Mouse (Mus musculus): ENCODE results near the gene Gm20388.

The Gm20388 gene

DNA sequence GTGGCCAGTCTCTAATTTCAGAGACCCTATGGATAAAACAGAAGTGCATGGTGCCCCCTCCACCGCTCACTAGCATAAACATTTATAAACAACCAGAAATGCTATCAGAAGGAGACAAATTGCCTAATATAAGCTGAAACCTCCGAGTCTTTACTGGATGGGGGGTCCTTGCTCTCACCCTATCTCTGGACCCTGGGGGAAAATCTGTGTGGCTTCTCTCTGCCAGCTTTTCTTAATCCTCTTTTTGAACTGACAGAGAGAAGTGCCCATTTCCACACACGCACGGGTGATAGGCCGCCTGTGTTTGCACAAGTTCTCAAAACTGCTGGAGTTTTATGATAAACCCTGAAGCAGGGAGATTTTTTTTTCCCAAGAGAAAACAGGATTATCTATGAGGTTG, 3744.1 kb downstream of the Gm20388 start:
- no peak for DNase-seq (ENCODE audit: low spot score)

DNA sequence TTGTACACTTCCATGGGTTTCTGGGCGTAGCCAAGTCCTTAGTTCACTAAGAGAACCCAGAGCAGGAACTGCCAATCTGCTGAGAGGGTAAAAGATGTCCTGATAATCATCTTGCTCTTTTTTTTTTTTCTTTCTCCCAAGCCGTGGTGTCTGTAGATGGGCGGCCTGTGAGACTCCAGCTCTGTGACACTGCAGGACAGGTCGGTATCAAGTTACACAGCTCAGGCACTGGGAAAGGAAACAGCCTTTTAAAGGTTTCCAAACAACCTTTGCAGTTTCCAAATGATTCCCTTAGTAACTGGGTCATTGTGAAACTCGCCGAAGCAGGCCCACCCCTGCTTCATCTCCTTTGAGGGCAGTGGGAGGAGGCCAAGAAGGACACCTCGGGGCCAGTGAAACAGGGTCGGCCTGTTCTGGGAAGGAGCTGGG, 3744.7 kb downstream of the Gm20388 start:
- DNase-seq (ENCODE audit: low spot score): peak; percentile 29

DNA sequence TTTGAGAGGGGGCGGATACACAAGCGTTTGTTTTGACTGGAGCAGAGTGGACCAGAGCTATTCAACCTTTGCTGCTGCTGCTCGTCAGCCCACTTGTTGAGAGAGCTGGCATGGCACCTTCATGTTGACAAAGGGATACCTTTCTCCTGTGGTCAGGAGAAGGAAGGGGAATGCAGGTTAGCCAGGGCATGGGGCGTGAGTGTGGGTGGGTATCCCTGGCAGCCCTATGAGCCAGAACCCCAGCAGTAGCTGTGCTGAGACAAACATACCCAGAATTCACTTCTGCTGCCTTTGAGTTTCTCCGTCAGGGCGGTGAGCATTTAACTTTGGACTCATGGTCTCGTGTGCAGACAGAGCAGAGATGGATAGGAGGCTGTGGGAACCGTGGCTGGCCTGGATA, 3747.2 kb downstream of the Gm20388 start:
- DNase-seq (ENCODE audit: low spot score): no peak

DNA sequence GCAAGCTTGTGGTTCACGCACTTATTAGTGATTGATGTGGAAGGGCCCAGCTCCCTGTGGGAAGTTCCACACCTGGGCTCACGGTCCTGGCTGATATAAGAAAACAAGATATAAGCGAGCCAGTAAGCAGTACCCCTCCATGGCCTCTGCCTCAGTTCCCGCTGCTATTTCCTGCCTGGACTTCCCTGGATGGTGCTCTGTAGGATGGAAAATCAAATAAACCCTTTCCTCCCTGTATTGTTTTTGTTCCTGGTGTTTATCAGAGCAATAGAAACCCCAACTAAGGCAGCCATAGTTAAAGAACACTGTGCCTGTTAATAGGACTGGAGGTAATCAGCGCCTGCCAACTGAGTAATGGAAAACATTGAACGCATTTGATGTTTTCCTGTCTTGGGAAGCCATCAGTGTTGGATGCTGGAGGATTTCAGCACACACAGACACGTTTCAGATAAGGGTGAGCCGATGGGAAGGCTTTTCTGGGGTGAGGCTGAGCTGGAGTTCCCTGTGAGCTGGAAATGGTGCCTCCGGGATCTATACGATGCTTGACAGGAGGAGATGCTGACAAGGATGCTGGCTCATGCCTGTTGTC, 3748.9 kb downstream of the Gm20388 start:
- no peak for DNase-seq (ENCODE audit: low spot score)

DNA sequence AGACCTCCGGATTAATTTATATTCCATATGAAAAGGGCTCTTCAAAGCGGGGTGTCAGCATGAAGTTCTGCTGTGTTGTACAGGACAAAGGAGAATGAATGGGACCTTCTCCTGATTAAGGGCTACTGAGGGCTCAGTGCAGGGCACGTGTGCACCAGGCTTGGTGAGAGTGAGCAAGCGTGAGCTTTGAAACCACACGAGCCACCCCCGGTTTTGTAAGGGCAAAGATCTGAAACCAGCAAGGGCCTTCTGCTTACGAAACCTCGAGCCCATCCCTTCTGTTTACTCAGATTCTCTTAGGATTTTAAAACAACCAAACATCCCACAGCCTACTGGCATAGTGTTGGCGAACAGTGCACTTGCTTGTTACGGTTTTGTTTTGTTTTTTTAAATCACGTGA, 3750.9 kb downstream of the Gm20388 start:
- no peak for DNase-seq (ENCODE audit: low spot score)

DNA sequence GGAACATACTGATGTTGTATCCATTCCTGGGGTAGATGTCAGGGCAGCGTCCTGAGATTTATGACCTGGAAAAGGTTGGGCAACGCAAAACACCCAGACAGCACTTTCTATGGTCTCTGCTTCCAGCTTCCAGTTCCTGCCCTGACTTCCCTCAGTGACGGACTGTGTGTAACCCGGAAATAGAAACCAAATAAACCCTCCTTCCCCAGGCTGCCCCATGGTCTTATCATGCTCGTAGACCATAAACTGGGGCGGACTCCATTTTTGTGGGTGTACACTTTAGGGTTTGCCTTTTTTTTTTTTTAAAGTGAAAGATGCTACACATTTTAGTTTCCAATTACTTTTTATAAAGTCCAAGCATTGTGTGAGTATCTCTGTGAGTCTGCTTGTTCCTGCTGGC, 3754.9 kb downstream of the Gm20388 start:
- DNase-seq (ENCODE audit: low spot score): no peak

DNA sequence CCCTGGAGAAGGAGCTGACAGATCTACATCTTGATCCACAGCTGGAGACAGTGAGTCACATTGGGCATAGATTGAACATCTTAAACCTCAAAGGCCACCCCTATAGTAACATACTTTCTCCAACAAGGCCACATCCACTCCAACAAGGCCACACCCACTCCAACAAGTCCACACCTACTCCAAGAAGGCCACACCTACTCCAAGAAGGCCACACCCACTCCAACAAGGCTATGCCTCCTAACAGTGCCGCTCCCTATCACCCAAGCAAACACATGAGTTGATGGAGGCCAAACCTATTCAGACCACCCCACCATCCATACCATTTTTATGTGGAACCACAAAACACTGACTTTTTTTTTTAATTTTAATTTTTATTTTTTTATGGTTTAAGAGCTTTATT, 3756.2 kb downstream of the Gm20388 start:
- DNase-seq (ENCODE audit: low spot score): no peak

DNA sequence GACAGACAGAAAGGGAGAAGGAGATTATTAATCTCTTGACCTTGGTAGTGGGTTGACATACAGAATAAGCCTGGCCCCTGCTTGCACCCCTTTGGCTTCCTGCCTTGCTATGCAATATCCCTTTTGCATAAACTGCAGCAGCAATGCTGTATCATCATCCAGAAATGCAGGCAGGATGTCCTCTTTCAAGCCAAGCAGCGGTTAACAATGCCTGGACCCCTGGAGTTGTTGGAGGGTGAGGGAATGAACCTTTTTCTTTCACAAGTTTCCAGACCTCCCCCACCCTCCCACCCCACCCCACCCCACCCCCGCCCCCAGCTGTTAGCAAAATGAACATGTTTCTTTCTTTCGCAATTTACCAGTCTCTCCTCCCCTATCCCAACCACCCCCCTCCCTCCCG, 3758.0 kb downstream of the Gm20388 start:
- DNase-seq (ENCODE audit: low spot score): no peak

DNA sequence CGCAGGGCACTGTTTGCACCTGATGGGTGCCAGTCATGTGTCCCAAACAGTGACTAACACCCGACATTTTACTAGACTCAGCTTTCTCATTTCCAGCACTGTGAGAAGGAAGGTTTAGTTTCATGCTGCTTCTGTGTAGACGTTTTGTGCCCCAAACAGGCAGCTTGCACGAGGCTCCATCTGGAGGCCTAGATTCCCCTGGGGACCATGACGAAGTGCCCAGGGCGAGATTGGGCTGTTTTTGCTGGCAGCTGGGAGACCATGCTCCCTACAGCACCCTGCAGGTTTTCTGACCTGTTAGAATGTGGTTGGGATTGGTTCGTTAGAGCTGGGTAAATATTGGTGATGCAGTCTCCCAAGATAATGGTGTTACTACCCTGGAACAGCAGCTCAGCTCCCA, 3760.1 kb downstream of the Gm20388 start:
- no peak for DNase-seq (ENCODE audit: low spot score)

DNA sequence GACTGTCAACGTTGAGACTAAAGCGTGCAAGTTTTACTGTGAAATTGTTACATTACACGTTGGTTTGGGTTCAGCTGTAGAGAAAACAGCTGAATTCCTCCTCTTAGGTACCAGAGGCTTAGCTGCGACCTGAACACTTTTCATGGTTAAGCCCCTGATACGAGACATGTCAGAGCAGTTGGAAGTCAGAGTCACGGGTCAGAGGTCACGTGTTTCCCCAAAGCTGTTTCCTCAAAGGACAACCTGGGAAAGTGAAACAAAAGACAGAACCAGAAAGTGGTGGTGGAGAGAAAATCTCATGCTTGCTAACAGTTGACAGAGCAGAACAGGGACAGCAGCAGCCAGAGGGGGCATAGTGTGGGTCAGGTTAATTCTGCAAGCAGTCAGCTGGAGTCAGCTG, 3760.8 kb downstream of the Gm20388 start:
- no peak for DNase-seq (ENCODE audit: low spot score)

DNA sequence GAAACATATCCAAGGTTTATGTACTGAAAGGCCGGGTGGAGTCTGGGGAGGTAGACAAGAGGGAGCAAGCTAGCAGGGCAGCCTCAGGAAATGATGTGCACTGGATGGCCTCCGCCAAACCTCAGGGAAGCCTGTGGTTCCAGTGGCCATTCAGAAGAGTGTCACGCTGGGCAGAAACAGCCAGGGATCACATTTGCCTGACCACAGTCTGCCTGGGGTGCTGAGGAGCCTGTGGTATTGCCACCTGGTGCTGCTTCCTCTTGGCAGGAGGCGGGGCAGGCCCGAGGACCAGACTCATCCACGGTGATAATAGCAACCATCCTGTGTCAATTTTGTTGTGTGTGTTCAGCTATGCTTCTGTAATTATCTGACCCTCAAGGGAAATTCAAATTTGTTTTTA, 3762.0 kb downstream of the Gm20388 start:
- no peak for DNase-seq (ENCODE audit: low spot score)

DNA sequence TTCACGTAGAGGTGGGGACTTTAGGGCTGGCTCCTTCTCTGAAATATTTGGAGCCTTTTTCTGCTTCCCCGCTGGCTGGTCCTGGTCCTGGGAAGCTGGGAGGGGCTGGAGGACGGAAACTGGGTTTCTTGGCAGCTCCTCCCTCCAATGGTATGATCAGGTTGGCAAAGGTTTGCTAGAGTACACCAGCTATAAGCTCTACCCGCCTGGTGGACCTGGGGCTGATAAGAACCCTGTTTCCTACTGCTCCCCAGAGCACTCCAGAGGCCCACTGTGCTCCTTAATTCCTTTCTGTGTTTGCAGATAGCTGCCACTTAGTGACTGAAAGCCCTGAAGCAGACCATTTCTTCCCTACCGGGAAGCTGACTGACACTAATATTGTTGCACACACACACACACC, 3765.0 kb downstream of the Gm20388 start:
- no peak for DNase-seq (ENCODE audit: low spot score)

DNA sequence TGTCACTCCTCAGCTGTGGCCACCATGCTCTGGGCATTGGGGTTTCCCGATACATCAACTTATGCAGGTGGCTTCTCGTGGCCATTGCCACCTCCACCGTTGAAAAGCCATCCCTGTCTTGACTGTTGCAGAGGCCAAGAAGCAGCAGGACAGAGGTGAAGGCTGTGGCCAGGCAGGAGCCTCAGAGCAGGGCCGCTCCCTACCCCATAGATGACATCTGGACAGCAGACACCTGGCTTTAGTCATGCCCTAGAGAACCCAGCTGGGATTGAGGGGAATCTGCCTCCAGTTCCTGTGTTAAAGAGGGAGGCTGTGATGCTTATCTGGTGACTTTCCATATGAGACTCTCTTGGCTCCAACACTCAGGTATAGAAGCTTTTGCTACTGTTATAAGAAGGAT, 3767.7 kb downstream of the Gm20388 start:
- DNase-seq (ENCODE audit: low spot score): no peak

DNA sequence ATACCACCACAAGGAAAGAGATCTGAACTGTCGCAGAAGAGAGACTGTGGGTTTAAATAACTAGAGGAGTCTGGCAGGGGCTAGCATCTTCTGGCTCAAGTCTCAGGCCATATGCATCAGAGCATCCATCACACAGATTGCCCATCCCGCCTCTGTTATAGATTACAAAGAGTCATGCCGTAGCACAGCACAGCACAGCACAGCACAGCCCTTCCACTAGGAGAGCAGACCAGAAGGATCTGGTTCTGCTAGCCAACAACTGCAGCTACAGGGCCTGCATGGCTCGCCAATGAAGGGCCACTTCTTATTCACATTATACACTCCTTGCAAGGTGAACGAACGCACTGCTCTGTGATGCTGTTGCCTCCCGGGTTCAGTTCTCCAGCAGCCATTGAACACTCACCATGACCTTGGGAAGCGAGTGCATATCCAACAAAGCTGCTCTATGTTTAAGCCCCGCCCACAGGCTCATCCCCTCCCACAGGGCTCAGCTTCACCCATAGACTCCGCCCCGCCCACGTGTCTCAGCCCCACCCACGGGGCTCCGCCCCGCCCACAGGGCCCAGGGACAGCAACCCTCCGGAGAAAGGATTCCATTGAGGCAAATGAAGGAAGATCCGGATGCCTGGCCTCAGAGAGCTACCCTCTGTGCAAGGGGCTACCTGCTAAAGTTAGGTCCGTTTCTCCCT, 3771.6 kb downstream of the Gm20388 start:
- peak; percentile 60 for DNase-seq (ENCODE audit: low spot score)

DNA sequence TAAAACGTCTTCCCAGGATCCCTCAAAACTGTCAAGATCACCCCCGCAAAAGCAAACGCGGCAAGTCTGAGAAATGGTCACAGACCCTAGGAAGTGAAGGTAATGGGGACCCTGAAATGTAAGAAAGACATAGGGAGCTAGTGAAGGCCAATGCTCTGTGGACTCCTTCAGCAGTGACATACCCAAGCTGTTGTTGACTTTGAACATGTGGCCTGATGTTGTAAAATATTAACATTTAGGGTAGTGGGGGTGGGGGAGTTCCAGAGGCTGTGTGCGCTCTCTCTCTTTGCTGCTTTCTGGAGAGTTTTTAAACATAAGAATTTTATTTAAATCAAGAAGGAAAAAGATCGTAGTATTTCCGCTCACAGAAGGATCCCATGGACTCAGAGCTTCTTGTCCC, 3772.7 kb downstream of the Gm20388 start:
- DNase-seq (ENCODE audit: low spot score): no peak

DNA sequence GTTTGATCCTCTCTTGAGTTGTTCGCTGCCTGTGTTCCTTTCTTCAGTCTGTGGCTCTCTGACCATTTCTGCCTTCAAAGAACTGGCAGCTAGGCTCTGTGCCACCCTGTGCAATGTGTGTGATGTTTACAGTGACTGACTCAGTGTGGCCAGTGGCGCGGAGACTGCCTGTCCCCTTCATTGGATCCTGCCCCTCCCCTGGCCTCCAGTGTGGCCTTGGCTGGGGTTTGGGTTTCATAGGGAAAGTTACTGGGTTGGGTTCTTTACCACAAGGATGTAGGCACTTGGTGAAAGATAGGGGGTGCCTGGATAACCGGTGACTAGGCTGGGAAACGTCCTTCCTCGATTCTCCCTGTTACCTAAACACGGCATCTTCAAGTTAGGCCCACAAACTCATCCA, 3774.2 kb downstream of the Gm20388 start:
- DNase-seq (ENCODE audit: low spot score): no peak

DNA sequence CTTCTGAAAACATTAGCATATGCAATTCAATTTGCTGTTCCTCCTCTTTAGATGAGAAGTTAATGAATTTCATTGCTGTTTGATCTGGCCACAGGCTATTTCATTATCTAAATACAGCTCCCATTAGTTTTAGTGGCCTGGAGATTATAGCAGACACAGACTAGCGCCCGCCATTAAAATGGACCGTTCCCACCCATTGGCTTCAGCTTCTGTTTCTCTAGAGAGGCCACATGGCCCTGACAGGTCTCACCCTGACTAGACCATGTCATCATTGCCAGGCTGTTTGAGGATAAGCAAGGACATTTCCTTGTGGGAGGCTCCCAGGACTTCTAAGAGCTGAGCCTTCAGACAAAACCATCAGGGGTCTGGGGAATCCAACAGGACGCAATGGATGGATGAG, 3774.8 kb downstream of the Gm20388 start:
- no peak for DNase-seq (ENCODE audit: low spot score)

DNA sequence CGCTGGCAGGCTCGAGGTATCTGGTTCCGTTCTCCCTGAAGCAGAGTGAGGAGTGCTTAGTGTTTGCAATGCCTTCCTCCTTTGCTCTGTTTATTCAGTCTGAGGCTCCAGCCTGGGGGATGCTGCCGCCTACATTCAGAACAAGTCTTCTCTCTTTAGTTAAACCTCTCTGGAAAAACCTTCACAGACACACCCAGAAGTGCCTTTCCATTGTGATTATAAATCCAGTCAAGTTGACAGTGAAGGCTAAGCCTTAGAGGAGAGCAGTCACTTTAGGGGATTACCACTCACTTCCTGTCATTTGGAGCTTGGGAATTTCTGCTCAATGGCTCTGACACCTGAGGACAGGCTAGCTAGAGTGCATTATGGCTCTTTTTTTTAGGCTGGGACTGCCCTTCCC, 3777.2 kb downstream of the Gm20388 start:
- no peak for DNase-seq (ENCODE audit: low spot score)

DNA sequence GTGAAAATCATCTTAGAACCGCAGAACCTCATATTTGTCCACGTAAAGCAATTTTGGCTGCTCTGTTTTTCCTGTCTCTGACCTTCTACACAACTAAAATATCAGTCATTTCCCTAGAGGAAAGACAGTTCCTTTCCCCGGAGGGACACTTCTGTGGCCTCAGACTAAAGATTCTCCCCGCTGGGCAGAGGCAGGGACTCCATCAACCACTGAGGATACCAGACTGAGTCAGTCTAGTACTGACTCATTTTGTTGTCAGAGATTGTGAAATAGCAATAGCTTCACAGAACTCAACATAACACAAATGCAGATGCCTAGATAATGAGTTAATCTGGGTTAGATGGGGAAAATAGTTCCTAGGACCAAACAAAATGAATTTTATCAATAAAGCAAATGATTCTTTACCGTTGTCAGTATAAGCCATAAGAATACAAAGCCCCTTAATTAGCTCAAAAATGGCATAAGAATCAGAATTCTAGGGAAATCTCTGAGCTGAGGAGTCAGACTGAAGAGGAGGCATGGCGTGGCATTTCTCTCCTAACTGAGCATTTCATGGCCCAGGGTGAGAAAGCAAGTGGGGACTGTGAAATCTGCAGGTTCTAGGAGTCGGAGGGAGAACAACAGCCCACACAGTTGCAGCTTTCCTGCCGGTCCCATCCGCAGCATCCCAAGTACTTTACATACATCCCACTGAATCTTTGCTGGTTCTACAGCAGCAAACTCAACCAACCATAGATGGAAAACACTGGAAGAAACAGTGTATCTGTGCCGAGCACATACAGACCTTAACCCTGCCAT, 3781.7 kb downstream of the Gm20388 start:
- DNase-seq (ENCODE audit: low spot score): no peak

DNA sequence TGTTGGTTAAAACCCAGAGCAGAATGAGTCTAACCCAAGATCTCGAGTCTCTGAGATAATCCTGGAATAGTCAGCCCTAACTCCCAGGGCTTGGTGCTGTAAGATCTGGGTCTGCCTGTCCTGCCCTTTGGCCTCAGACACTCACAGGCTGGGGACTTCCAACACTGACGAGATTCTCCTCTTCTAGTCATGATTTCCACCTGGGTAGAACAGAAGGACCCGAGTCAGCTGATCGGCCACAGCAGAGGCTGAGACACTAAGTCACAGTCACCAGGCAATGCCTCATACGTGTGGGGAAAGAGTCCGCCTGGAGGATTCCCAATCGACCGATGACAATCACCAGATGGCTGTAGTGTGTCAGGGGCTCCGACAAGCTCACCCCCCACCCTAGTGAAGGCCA, 3785.5 kb downstream of the Gm20388 start:
- DNase-seq (ENCODE audit: low spot score): no peak

DNA sequence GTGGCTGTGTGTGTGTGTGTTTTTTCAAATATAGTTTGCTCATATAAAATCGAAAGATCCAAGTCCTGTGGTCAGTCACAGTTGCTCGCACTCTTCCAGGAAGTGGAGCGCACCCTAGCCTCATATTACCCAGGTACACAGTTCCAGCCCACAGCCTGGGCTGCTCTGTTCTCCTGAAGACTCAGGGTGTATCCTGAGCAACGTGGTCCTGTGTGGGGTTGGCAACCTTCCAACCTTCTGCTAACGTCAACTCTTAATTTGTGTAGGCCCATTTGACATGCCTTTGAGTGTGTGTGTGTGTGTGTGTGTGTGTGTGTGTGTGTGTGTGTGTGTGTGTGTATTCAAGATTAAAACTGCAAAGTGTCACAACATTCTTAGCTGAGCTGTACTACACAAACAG, 3786.7 kb downstream of the Gm20388 start:
- DNase-seq (ENCODE audit: low spot score): no peak

DNA sequence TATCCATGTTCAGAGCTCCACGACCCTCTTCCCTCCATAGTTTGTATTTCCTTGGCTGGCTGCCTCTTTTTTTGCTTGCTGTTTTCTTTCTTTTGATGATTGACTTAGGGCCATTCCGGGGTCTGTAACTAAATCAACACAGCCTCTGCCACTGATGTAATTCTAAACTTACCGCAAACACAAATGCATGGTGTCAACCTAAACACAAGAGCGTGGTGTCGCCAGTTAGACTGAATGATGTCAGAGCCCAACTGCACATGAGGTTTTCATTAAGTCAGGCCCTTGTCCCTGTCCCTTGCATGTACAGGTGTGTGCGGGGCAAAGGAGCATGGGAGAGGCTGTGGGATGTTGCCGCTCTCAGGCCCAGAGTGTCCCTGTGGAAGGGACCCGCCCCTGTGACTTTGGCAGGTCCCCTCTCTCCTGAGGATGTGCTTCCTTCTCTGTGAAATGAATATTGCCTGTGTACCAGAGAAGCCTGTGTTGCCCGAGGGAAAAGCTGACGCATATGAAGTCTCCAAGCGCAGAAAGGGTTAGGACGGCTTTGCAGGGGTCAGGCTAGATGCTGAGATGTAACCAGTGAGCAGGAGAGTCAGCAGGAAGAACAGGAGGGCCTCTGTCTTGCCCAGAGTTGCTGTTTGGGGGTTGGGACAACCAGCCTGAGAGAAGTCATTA, 3789.9 kb downstream of the Gm20388 start:
- DNase-seq (ENCODE audit: low spot score): no peak
